Mouse (Mus musculus): Measurements from ENCODE around the gene Cnih1.

Gene Cnih1

GRCm38 (mm10) chr14:46760355-46761029, 27.7 kb downstream of the Cnih1 start, which contains the start of gene Cdkn3:
Gene Cdkn3 (plus strand): TSS chr14:46760541.
- no peak for TF ChIP-seq GATA4 (IDR thresholded peaks at IDR 0.05; ENCODE audit: insufficient replicate concordance, low read length)

- TF ChIP-seq GATA4 (IDR thresholded peaks at IDR 0.05; ENCODE audit: insufficient replicate concordance, low read length) = no peak
Measured at GRCm38 (mm10) chr14:46759970-46760354, 28.2 kb downstream of the Cnih1 start.

- TF ChIP-seq GATA4 (IDR thresholded peaks at IDR 0.05; ENCODE audit: insufficient replicate concordance, low read length) = no peak
Measured at GRCm38 (mm10) chr14:46757736-46758135, 30.5 kb downstream of the Cnih1 start.

- no peak for TF ChIP-seq GATA4 (IDR thresholded peaks at IDR 0.05; ENCODE audit: insufficient replicate concordance, low read length)
Measured at GRCm38 (mm10) chr14:46755851-46756250, 32.4 kb downstream of the Cnih1 start.

GRCm38 (mm10) chr14:46745413-46745812, 42.8 kb downstream of the Cnih1 start:
- no peak for TF ChIP-seq GATA4 (IDR thresholded peaks at IDR 0.05; ENCODE audit: insufficient replicate concordance, low read length)

GRCm38 (mm10) chr14:46742674-46743073, 45.5 kb downstream of the Cnih1 start:
- no peak for TF ChIP-seq GATA4 (IDR thresholded peaks at IDR 0.05; ENCODE audit: insufficient replicate concordance, low read length)

- TF ChIP-seq GATA4 (IDR thresholded peaks at IDR 0.05; ENCODE audit: insufficient replicate concordance, low read length) = no peak
Measured at GRCm38 (mm10) chr14:46736366-46736765, 51.8 kb downstream of the Cnih1 start.

GRCm38 (mm10) chr14:46734761-46735455, 53.3 kb downstream of the Cnih1 start:
- TF ChIP-seq GATA4 (IDR thresholded peaks at IDR 0.05; ENCODE audit: insufficient replicate concordance, low read length) = no peak

- TF ChIP-seq GATA4 (IDR thresholded peaks at IDR 0.05; ENCODE audit: insufficient replicate concordance, low read length) = no peak
Measured at GRCm38 (mm10) chr14:46734262-46734661, 53.9 kb downstream of the Cnih1 start.

GRCm38 (mm10) chr14:46725743-46726142, 62.5 kb downstream of the Cnih1 start:
- TF ChIP-seq GATA4 (IDR thresholded peaks at IDR 0.05; ENCODE audit: insufficient replicate concordance, low read length) = no peak
